Mouse (Mus musculus) liver, postnatal 0 days (tissue): ENCODE data around the gene Tfb1m. TPM values are rescaled to one million over a fixed set of nuclear protein-coding genes. Genes with fewer than 3 reads are reported as not detected.

Source experiments
- ATAC-seq: fragments of 200-750 bp; cut with Nextera tagmentation; 2 replicates; pipeline ENCODE4 v1.8.0; 2017; ENCODE audit warnings: mild to moderate bottlenecking, moderate library complexity
- DNase-seq: peaks from one replicate; pipeline ENCODE4 v3.0.0-alpha.2; 2016
- H3K27ac ChIP-seq: fragments of 300-500 bp; sonication (generic); 2 replicates; pipeline ENCODE4 v1.5.1; 2014; ENCODE audit warnings: antibody characterized with exemption, moderate library complexity, mild to moderate bottlenecking, low read depth
- H3K27me3 ChIP-seq: fragments of 300-500 bp; sonication (generic); 2 replicates; pipeline ENCODE4 v1.6.1; 2014; ENCODE audit warnings: low read length, control low read depth, mixed read lengths; ENCODE audit not compliant: insufficient read depth
- H3K36me3 ChIP-seq: fragments of 300-500 bp; sonication (generic); replicated peaks from 2 replicates; pipeline ENCODE4 v1.6.1; 2014; ENCODE audit warnings: mild to moderate bottlenecking, control low read depth, low read length, moderate library complexity, mixed read lengths; ENCODE audit not compliant: insufficient read depth
- H3K4me1 ChIP-seq: fragments of 300-500 bp; sonication (generic); 2 replicates; pipeline ENCODE4 v1.6.1; 2014; ENCODE audit warnings: antibody characterized with exemption, mild to moderate bottlenecking, control low read depth; ENCODE audit not compliant: insufficient read depth
- H3K4me2 ChIP-seq: fragments of 300-500 bp; sonication (generic); 2 replicates; pipeline ENCODE4 v1.6.1; 2014; ENCODE audit warnings: low read depth, mild to moderate bottlenecking, low read length, moderate library complexity, mixed read lengths
- H3K4me3 ChIP-seq: fragments of 300-500 bp; sonication (generic); 2 replicates; pipeline ENCODE4 v1.5.1; 2014; ENCODE audit warnings: low read depth, low read length
- H3K9ac ChIP-seq: fragments of 300-500 bp; sonication (generic); replicated peaks from 2 replicates; pipeline ENCODE4 v1.6.1; 2014; ENCODE audit warnings: mild to moderate bottlenecking, moderate library complexity
- H3K9me3 ChIP-seq: fragments of 300-500 bp; sonication (generic); 2 replicates; pipeline ENCODE4 v1.6.1; 2016; ENCODE audit warnings: mild to moderate bottlenecking, control low read depth, low read length, mixed read lengths
- CTCF ChIP-seq: sonication (generic); IDR thresholded peaks from 2 replicates; pipeline ENCODE4 v1.5.1; 2016; ENCODE audit warnings: antibody characterized with exemption, low read depth
- EP300 ChIP-seq: IDR thresholded peaks from 2 replicates; pipeline ENCODE4 v1.6.1; 2016; ENCODE audit warnings: antibody characterized with exemption, low read depth, mild to moderate bottlenecking
- WGBS: fragments of 180-500 bp; shearing (Covaris S2); extraction: QIAGEN DNeasy Blood & Tissue Kit; methylation state at CpG from one replicate; pipeline ENCODE4 v1.1.7; 2014; ENCODE audit not compliant: insufficient replicate concordance; 5-methylcytosine and 5-hydroxymethylcytosine counted together
- polyA plus RNA-seq: library from polyadenylated mRNA; unstranded; fragments of >200 nt; fragmentation: Nextera tagmentation; extraction: Ambion mirVana; gene quantifications from 2 replicates; pipeline ENCODE4 v1.2.1, GENCODE M21; 2015

Gene Tfb1m
- polyA plus RNA-seq, result 10.3 and 12.0 TPM in 2 replicates

GRCm38 (mm10) chr17:3557331-3558311 lies at the start of gene Tfb1m:
Gene Tfb1m (minus strand): TSS chr17:3557781.
- Histone ChIP-seq H3K4me2 (peak within 1 kb of the TSS; percentile 88), H3K4me1 (peaks cover 15% of the 10 kb centered on the region), H3K27ac (peak within 1 kb of the TSS; percentile 93), H3K36me3 (0 out of 2 replicates have a peak, but pooled peaks cover 3% of the 10 kb centered on the region), H3K4me3 (peak within 1 kb of the TSS; percentile 69), H3K27me3 (no peaks in the 10 kb centered on the region), H3K9me3 (no peaks in the 10 kb centered on the region), H3K9ac (peak within 1 kb of the TSS; percentile 63)
- WGBS, result under 1% methylated on average over 59 of the region's 60 CpGs
- ATAC-seq (peak; percentile 99), DNase-seq (peak; percentile 97)
- TF ChIP-seq CTCF, result no peak
- no peak for TF ChIP-seq EP300

- no peak for DNase-seq
- H3K4me3 ChIP-seq, result no peak overlapping the region
- no peak for ATAC-seq
- H3K27me3 ChIP-seq, result no peaks in the 10 kb centered on the region
- TF ChIP-seq EP300, result no peak
- TF ChIP-seq CTCF, result no peak
- 78% methylated on average over 6 of the region's 6 CpGs for WGBS
- H3K9me3 ChIP-seq, result no peaks in the 10 kb centered on the region
- no peaks in the 10 kb centered on the region for H3K4me1 ChIP-seq
- no peak overlapping the region for H3K9ac ChIP-seq
- no peaks in the 10 kb centered on the region for H3K36me3 ChIP-seq
- no peak overlapping the region for H3K4me2 ChIP-seq
- no peak overlapping the region for H3K27ac ChIP-seq
These were observed 45.5 kb upstream of the Tfb1m start for GRCm38 (mm10) chr17:3602954-3603672.

- TF ChIP-seq CTCF, result no peak
- no peak for TF ChIP-seq EP300
- Histone ChIP-seq H3K27ac (no peak overlapping the region), H3K4me2 (no peak overlapping the region), H3K9ac (no peak overlapping the region), H3K36me3 (no peaks in the 10 kb centered on the region), H3K4me3 (no peak overlapping the region), H3K4me1 (no peaks in the 10 kb centered on the region), H3K27me3 (no peaks in the 10 kb centered on the region), H3K9me3 (no peaks in the 10 kb centered on the region)
- WGBS, result 63% methylated on average over 1 of the region's 1 CpGs
- DNase-seq (no peak), ATAC-seq (no peak)
These were observed 40.8 kb upstream of the Tfb1m start for GRCm38 (mm10) chr17:3598393-3598792.

GRCm38 (mm10) chr17:3597866-3598265 lies 40.3 kb upstream of the Tfb1m start:
- DNase-seq, result no peak
- Histone ChIP-seq H3K36me3 (no peaks in the 10 kb centered on the region), H3K4me1 (no peaks in the 10 kb centered on the region), H3K4me2 (no peak overlapping the region), H3K27me3 (no peaks in the 10 kb centered on the region), H3K9ac (no peak overlapping the region), H3K9me3 (no peaks in the 10 kb centered on the region), H3K27ac (no peak overlapping the region), H3K4me3 (no peak overlapping the region)
- 79% methylated on average over 1 of the region's 1 CpGs for WGBS
- TF ChIP-seq CTCF, result no peak
- no peak for ATAC-seq

- Histone ChIP-seq H3K4me2 (no peak overlapping the region), H3K9ac (no peak overlapping the region), H3K27ac (no peak overlapping the region), H3K4me3 (no peak overlapping the region), H3K27me3 (no peaks in the 10 kb centered on the region), H3K4me1 (no peaks in the 10 kb centered on the region), H3K36me3 (no peaks in the 10 kb centered on the region), H3K9me3 (no peaks in the 10 kb centered on the region)
- TF ChIP-seq EP300, result no peak
- no peak for TF ChIP-seq CTCF
- ATAC-seq (no peak), DNase-seq (no peak)
- WGBS, result 82% methylated on average over 1 of the region's 1 CpGs
These were observed 39.5 kb upstream of the Tfb1m start for GRCm38 (mm10) chr17:3597130-3597529.

- H3K27me3 ChIP-seq, result no peaks in the 10 kb centered on the region
- TF ChIP-seq EP300 (no peak), CTCF (peak; percentile 83)
- no peak overlapping the region for H3K4me2 ChIP-seq
- DNase-seq (peak; percentile 68), ATAC-seq (no peak)
- H3K9ac ChIP-seq, result no peak overlapping the region
- H3K4me3 ChIP-seq, result no peak overlapping the region
- no peak overlapping the region for H3K27ac ChIP-seq
- WGBS, result 6% methylated on average over 12 of the region's 12 CpGs
- H3K4me1 ChIP-seq, result no peaks in the 10 kb centered on the region
- no peaks in the 10 kb centered on the region for H3K36me3 ChIP-seq
- no peaks in the 10 kb centered on the region for H3K9me3 ChIP-seq
These were observed 13.3 kb upstream of the Tfb1m start for GRCm38 (mm10) chr17:3570876-3571275.
